Mouse (Mus musculus): ENCODE results near the gene Idua. TPM values are rescaled to one million over a fixed set of nuclear protein-coding genes. Genes with fewer than 3 reads are reported as not detected.

Idua gene
- polyA plus RNA-seq, 1 experiment from 2014 or later = 9.8 TPM

DNA sequence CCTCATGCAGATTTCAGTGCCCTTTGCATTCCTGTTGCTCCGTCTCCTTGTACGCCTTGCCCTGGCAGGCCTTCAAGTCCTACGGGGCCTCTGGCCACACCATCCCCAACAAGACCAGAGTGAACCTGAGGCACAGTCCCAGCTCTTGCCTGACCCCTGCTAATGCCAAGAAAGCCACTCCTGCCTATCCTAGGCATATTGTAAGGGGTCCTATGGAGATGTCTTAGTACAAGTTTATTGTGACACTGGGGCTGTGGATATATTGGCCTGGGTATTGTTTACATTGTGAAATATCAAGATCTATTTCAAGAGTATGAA is 13.8 kb upstream of the Idua start:
- Histone ChIP-seq H3K27me3 (no peaks in the 10 kb centered on the region), H3K4me3 (no peak overlapping the region), H3K27ac (no peak overlapping the region), H3K36me3 (peaks cover 86% of the 10 kb centered on the region), H3K9me3 (no peaks in the 10 kb centered on the region), H3K9ac (no peak overlapping the region), H3K4me2 (no peak overlapping the region), H3K4me1 (replicated peaks) (no peaks in the 10 kb centered on the region)
- no peak for ATAC-seq (ENCODE audit: low FRiP score)
- 94% methylated on average over 3 of the region's 3 CpGs for WGBS

GRCm38 (mm10) chr5:108647311-108647710 is 12.8 kb upstream of the Idua start:
- ATAC-seq (ENCODE audit: low FRiP score) = no peak
- no peaks in the 10 kb centered on the region for H3K4me1 ChIP-seq (replicated peaks)
- WGBS = 92% methylated on average over 2 of the region's 2 CpGs
- H3K27me3 ChIP-seq = no peaks in the 10 kb centered on the region
- no peaks in the 10 kb centered on the region for H3K9me3 ChIP-seq
- no peak overlapping the region for H3K27ac ChIP-seq
- H3K9ac ChIP-seq = no peak overlapping the region
- H3K4me3 ChIP-seq = no peak overlapping the region
- peaks cover 82% of the 10 kb centered on the region for H3K36me3 ChIP-seq
- H3K4me2 ChIP-seq = no peak overlapping the region

DNA sequence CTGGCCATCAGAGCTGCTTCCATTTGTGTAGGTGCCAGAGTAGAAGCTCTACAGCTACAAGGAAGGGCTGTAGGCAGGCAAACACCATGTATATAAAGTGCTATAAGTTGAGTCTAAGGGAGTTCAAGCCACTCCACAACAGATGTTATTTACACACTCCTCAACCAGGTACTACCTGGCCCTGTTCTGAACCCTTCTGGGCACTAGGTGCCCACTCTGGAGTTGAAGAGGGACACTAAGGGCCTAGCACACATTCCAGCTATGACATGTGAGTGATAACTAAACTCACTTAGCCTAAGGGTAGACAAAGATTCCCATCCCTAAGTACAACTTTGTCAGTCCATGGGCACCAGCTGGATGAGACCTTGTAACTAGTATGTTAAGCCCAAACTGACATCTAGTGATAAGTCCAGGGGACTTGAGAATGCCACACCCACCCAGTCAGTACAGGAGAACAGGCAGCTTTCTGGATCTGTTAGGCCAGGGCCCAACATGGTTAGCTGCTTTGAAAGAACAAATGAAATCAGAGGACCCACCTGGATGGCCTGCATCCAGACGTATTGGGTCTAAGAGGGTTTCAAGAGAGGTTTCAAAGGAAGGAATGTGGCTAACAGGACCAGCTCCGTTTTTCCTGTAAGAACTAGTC is 12.2 kb upstream of the Idua start:
- whole genome bisulfite sequencing = 89% methylated on average over 2 of the region's 2 CpGs
- H3K36me3 ChIP-seq = peaks cover 83% of the 10 kb centered on the region
- ATAC-seq (ENCODE audit: low FRiP score) = no peak
- no peaks in the 10 kb centered on the region for H3K9me3 ChIP-seq
- H3K27ac ChIP-seq = no peak overlapping the region
- H3K27me3 ChIP-seq = no peaks in the 10 kb centered on the region
- no peak overlapping the region for H3K4me3 ChIP-seq
- H3K4me1 ChIP-seq (replicated peaks) = no peaks in the 10 kb centered on the region
- no peak overlapping the region for H3K9ac ChIP-seq
- H3K4me2 ChIP-seq = no peak overlapping the region

- H3K36me3 ChIP-seq = peaks cover 86% of the 10 kb centered on the region
- 94% methylated on average over 11 of the region's 11 CpGs for WGBS
Measured at GRCm38 (mm10) chr5:108648937-108649576, 11.1 kb upstream of the Idua start.

DNA sequence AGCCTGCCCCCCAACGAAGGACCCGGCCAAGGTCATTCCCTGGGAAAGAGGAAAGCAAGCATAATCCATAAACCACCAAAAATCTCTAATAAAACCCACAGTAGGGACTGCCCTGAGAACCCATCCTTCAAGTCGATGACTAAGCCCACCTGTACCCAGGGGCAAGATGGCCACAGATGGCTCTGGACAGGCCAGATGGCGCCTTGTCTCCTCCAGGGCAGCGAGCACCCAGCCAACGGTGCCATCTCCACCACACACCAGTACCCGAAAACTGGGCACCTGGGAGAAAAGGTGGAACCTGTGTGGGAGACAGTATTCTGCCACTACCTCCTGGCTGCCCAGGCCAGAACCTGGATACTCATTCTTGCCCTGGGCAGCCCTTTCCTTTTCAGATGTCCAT is 9.8 kb upstream of the Idua start:
- Histone ChIP-seq H3K9me3 (no peaks in the 10 kb centered on the region), H3K36me3 (peaks cover 88% of the 10 kb centered on the region), H3K4me3 (no peak overlapping the region), H3K9ac (no peak overlapping the region), H3K4me2 (no peak overlapping the region), H3K4me1 (replicated peaks) (no peaks in the 10 kb centered on the region), H3K27ac (no peak overlapping the region), H3K27me3 (no peaks in the 10 kb centered on the region)
- no peak for ATAC-seq (ENCODE audit: low FRiP score)
- WGBS = 94% methylated on average over 7 of the region's 7 CpGs

More at GRCm38 (mm10) chr5:108648937-108649576, 11.1 kb upstream of the Idua start:
- H3K27me3 ChIP-seq = no peaks in the 10 kb centered on the region
- no peaks in the 10 kb centered on the region for H3K9me3 ChIP-seq
- no peak overlapping the region for H3K27ac ChIP-seq
- no peak for ATAC-seq (ENCODE audit: low FRiP score)
- H3K4me3 ChIP-seq = no peak overlapping the region
- H3K9ac ChIP-seq = no peak overlapping the region
- no peaks in the 10 kb centered on the region for H3K4me1 ChIP-seq (replicated peaks)
- no peak overlapping the region for H3K4me2 ChIP-seq

DNA sequence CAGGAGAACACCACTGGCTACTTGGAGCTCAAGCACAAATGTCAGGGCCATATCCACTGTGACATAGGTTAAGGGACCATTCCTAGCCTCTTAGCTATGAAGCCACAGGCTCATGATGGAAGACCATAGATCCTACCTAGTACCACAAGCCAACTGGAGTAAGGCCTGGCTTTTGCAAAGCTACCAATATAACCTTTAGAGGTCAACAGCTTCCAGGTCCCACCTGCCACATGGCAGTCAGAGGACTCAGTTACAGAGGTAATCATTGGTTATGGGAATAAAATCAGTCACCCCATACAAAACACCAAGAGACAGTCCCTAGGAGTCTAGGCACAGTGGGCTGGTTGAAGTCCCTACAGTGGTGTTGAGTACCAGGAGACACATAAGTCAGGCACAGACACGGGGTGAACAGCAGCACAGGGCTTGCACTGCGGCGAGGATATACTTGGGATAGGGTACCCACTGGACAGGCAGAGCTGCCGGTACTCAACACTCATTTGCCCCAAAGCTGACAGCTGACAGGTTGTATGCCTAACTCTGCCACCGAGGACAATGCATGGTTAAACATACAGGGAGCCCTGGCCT is 8.9 kb upstream of the Idua start:
- Histone ChIP-seq H3K4me1 (replicated peaks) (no peaks in the 10 kb centered on the region), H3K36me3 (peaks cover 88% of the 10 kb centered on the region), H3K9me3 (no peaks in the 10 kb centered on the region), H3K4me2 (no peak overlapping the region), H3K27me3 (no peaks in the 10 kb centered on the region), H3K9ac (no peak overlapping the region), H3K27ac (no peak overlapping the region), H3K4me3 (no peak overlapping the region)
- 0 out of 2 replicates have a peak, but pooled peaks have one; percentile 15 for ATAC-seq (ENCODE audit: low FRiP score)
- 83% methylated on average over 5 of the region's 5 CpGs for WGBS

DNA sequence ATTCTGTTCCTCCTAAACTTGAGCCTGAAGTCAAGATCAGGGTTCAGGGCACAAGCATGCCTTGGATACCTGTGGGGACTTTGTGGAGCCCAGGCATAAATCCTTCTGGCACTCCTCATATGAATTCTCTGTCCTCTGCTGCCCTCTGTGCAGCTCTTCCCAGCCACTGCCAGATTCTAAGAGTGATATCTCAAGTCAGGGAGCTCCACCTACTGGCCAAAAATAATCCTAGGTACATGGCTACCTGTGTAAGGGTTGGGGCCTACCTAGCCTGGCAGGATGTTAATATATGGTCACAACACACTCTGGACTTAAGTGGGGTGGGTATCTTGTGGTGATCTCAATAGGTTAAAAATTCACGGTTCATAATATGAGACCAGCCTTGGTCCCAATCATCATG is 8.3 kb upstream of the Idua start:
- WGBS = 55% methylated on average over 1 of the region's 1 CpGs
- Histone ChIP-seq H3K36me3 (peaks cover 88% of the 10 kb centered on the region), H3K4me3 (no peak overlapping the region), H3K27me3 (no peaks in the 10 kb centered on the region), H3K9ac (no peak overlapping the region), H3K4me2 (no peak overlapping the region), H3K27ac (no peak overlapping the region), H3K4me1 (replicated peaks) (no peaks in the 10 kb centered on the region), H3K9me3 (no peaks in the 10 kb centered on the region)
- peak; percentile 66 for ATAC-seq (ENCODE audit: low FRiP score)

- Histone ChIP-seq H3K9ac (no peak overlapping the region), H3K4me3 (no peak overlapping the region), H3K27me3 (no peaks in the 10 kb centered on the region), H3K9me3 (no peaks in the 10 kb centered on the region), H3K36me3 (peaks cover 85% of the 10 kb centered on the region), H3K27ac (no peak overlapping the region), H3K4me2 (no peak overlapping the region), H3K4me1 (replicated peaks) (peaks cover 5% of the 10 kb centered on the region)
- no peak for ATAC-seq (ENCODE audit: low FRiP score)
- WGBS = 91% methylated on average over 6 of the region's 6 CpGs
Measured at GRCm38 (mm10) chr5:108653341-108653740, 6.8 kb upstream of the Idua start.

DNA sequence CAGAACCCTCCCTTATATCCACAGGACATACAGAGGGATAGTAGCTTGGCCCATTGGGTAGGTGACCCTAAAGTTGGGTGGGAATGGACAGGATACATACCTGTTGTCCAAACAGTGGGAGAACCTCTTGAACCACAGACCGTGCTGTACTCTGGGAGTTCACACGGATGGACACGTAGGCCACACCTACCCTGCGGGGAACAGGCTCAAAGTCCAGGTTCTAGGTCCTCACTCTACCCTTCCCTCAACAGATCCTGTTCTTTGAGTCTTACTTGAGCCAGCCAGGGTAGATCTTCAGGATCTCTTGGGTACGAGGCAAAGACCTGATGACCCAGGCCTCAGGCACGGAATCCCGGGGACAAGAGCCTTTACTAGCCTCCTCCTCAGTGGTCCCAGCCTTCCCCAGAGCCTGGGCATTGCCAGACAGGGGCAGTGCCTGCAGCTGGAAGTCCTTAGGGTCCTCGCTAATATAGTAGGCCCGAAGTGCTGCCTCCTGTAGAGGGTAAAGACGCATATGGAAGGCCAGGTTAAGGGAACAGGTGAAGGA is 5.6 kb upstream of the Idua start:
- 95% methylated on average over 10 of the region's 10 CpGs for WGBS
- no peak overlapping the region for H3K4me3 ChIP-seq
- H3K9me3 ChIP-seq = no peaks in the 10 kb centered on the region
- H3K27me3 ChIP-seq = no peaks in the 10 kb centered on the region
- H3K4me1 ChIP-seq (replicated peaks) = peaks cover 16% of the 10 kb centered on the region
- no peak overlapping the region for H3K9ac ChIP-seq
- peaks cover 76% of the 10 kb centered on the region for H3K36me3 ChIP-seq
- H3K27ac ChIP-seq = no peak overlapping the region
- ATAC-seq (ENCODE audit: low FRiP score) = no peak
- H3K4me2 ChIP-seq = no peak overlapping the region

GRCm38 (mm10) chr5:108655381-108655780 is 4.8 kb upstream of the Idua start:
- H3K9ac ChIP-seq = no peak overlapping the region
- 95% methylated on average over 9 of the region's 9 CpGs for WGBS
- no peaks in the 10 kb centered on the region for H3K9me3 ChIP-seq
- peaks cover 24% of the 10 kb centered on the region for H3K4me1 ChIP-seq (replicated peaks)
- ATAC-seq (ENCODE audit: low FRiP score) = no peak
- no peak overlapping the region for H3K4me3 ChIP-seq
- H3K36me3 ChIP-seq = peaks cover 67% of the 10 kb centered on the region
- no peak overlapping the region for H3K27ac ChIP-seq
- no peak overlapping the region for H3K4me2 ChIP-seq
- no peaks in the 10 kb centered on the region for H3K27me3 ChIP-seq

DNA sequence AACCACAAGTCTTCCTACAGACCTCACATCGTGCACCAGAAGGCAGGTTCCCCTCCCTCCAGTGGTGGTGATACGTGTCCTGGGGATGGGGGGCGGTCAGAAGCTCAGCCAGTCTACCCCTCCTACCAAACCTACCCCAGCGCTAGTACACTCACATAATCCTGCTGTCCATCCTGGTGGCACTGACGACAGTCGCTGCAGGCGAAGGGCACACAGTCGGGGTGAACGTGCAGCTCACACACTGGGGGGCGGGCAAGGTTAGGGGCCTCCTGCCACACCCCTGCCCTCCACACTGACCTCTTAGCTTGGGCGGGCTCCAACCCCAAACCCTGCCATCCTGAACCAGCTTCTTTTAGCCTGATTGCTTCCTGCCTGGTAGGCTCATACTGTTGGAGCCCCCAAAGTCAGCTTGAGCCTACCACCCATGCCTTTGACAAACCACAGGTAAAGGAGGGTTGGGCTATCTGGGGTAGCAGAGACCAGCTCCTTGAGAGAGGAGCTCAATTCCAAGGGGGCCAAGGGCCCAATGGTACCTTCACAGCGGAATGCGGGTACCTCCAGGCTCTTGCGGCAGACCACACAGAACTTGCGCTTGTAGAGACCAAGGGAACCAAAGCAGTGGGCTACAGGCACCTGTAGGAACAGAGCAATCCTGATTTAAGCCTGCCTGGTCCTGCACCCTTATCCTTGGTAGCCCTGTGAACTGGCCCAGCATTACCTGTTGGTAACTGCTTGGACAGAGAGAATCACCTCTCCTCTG is 4.1 kb upstream of the Idua start:
- H3K27ac ChIP-seq = no peak overlapping the region
- 94% methylated on average over 15 of the region's 15 CpGs for WGBS
- no peak overlapping the region for H3K9ac ChIP-seq
- no peak for ATAC-seq (ENCODE audit: low FRiP score)
- peaks cover 61% of the 10 kb centered on the region for H3K36me3 ChIP-seq
- peaks cover 24% of the 10 kb centered on the region for H3K4me1 ChIP-seq (replicated peaks)
- no peak overlapping the region for H3K4me2 ChIP-seq
- H3K27me3 ChIP-seq = no peaks in the 10 kb centered on the region
- H3K9me3 ChIP-seq = no peaks in the 10 kb centered on the region
- no peak overlapping the region for H3K4me3 ChIP-seq

DNA sequence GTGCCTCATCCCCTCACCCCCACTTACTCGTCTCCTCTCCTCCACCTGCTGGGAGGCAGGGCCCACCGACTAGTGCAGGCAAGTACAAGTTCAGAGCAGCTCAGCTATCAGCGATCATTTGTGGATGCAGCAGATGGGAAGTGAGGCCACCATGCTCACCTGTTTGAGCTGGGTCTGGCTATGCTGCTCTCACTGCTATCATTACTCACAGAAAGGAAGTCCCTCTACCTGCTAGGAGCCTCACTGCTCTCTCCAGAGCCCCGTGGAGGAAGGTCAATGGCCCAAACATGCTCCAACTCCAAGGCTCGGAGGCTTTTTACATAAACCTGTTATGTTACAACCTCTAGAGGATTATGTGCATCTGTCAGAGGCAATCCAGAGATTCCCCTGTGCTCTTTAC is 2.7 kb upstream of the Idua start:
- 77% methylated on average over 5 of the region's 5 CpGs for WGBS
- Histone ChIP-seq H3K4me2 (no peak overlapping the region), H3K4me3 (no peak overlapping the region), H3K9me3 (no peaks in the 10 kb centered on the region), H3K36me3 (peaks cover 57% of the 10 kb centered on the region), H3K4me1 (replicated peaks) (peaks cover 24% of the 10 kb centered on the region), H3K27me3 (no peaks in the 10 kb centered on the region), H3K9ac (no peak overlapping the region; the same call in 1 of the 2 replicates), H3K27ac (no peak overlapping the region)
- no peak for ATAC-seq (ENCODE audit: low FRiP score)

All from hindbrain, embryonic 13.5 days (tissue).